Mouse (Mus musculus) cortical plate, adult 2 months (tissue): ENCODE measurements around the gene Sema4g.

Experiments used
- CTCF ChIP-seq: fragments of 200-500 bp; IDR thresholded peaks from 2 replicates; pipeline ENCODE4 v1.5.1; 2011; ENCODE audit warnings: mild to moderate bottlenecking, control low read depth, low read length; ENCODE audit not compliant: insufficient read depth; ENCODE audit errors: extremely low read depth
- POLR2A ChIP-seq: fragments of 200-500 bp; IDR thresholded peaks from 2 replicates; pipeline ENCODE4 v1.6.1; 2011; ENCODE audit warnings: mild to moderate bottlenecking, low read length, control low read depth; ENCODE audit not compliant: insufficient read depth; ENCODE audit errors: extremely low read depth

DNA sequence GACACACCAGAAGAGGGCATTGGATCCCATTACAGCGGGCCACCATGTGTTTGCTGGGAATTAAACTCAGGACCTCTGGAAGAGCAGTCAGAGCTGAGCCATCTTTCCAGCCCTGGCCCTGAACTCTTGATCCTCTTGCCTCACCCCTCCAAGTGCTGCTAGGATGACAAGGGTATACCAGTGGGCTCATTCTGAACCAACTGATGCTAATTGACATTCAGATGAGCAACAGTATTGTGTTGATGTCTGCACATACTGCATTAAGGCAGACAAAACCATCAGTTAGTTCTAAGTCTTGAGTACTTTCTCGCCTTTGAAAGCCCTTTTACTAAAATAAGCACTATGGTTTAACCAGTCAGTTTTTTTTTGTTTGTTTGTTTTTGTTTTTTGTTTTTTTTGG lies 29.3 kb upstream of the Sema4g start:
- TF ChIP-seq CTCF (no peak), POLR2A (no peak)
